Mouse (Mus musculus) testis, postnatal 10 days (tissue): Measurements from ENCODE around the gene Slc26a6.

Experiments used
- DNase-seq: peaks from one replicate; pipeline ENCODE4 v3.0.0; 2021; ENCODE audit warnings: low spot score

The Slc26a6 gene

DNA sequence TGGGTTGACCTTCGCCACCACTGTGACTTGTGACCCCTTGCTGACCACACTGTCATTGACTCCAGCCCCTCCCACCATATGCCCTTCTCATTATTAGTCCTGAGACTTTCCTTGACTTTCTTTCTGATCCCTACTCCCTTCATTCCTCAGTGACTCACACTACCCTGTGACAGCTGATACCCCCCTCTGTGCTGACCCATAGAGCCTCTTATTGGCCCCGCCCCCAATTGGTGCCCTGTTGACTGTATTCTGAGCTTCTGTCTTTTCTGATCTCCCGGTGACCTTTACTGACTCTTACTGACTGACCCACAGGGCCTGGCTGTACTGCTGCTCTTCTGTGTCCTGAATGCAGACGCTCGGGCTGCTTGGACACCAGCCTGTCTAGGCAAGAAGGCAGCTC lies 7.7 kb upstream of the Slc26a6 start:
- DNase-seq, result no peak

DNA sequence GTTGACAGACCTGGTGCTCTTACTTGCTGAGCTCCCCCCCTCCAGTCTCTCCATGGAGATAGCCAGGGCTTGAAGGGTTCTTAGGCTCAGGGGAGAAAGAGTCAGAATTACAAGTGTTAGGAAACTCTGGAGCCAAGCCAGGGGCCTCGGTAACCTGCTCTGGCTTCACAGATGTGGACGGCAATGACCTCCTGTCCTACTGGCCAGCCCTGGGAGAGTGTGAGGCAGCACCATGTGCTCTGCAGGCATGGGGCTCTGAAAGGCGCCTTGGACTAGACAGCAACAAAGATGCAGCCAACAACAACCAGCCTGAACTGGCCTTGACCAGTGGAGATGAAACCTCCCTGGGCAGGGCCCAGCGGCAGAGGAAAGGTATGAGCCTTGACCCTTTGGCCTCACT lies 5.7 kb upstream of the Slc26a6 start:
- no peak for DNase-seq

DNA sequence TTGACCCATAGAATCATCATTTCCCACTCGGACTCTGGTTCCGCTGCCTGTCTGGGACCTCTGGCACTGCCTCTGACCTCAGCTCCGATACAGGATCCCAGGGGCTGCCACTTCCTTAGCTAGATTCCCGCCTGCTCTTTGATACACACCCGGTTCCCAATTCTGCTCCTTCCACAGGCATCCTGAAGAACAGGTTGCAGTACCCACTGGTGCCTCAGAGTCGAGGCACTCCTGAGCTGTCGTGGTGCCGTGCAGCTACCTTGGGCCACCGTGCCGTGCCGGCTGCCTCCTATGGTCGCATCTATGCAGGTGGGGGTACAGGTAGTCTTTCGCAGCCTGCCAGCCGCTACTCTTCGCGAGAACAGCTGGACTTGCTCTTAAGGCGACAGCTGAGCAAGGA lies 4.7 kb upstream of the Slc26a6 start:
- DNase-seq, result no peak

DNA sequence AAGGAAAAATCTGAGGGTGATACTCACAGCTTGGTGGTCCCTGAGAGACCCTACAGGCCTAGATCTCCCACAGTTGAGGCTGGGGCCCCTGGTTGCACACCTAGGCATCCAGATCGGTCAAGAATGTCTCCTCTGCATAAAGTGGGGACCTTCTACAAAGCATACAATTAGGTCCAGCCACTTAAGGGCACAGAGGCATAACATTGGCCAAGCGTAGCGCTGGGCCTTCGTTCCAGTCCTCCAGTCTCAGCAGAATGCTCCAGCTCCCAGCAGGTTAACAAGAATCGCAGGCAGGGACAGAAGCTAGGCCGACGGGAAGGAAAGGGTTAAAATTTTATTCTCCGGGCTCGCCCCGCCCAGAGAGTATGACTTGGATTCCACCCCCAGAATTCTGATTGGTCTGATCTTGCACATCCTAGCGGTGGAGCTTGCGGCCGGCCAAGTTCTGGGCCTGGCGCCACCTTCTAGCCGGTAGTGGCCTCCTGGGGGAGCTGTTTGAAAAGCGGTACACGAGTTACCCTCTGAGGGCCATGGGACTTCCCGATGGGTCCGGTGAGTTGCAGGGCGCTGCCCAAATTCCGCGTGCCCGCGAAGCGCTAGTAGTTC lies 655 bp downstream of the Slc26a6 start:
- DNase-seq, result peak; percentile 89

GRCm38 (mm10) chr9:108854241-108854696 lies 1.2 kb downstream of the Slc26a6 start:
- DNase-seq, result peak; percentile 88

GRCm38 (mm10) chr9:108855335-108855734 lies 2.3 kb downstream of the Slc26a6 start:
- DNase-seq, result no peak

GRCm38 (mm10) chr9:108858792-108859527 lies 5.9 kb downstream of the Slc26a6 start:
- no peak for DNase-seq

GRCm38 (mm10) chr9:108912308-108912707 lies 59.2 kb downstream of the Slc26a6 start:
- DNase-seq, result no peak

DNA sequence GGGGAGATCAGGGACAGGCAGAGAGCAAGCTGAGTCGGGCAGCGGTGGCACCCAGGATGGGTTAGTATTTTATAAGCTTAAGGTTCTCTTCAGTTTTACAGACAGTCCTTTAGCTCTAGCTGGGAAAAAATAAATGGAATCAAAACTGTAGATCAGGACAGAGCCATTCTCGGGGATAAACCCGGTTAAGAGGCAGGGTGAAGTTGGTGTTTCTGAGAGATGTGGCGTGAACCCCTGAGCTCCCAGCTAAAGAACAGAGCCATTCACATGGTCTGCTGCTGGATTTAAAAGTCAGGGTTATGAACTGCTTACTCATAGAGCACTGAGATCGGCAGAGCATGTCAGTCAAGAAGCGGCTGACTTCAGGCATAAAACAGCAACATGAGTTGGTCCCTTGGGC lies 60.1 kb downstream of the Slc26a6 start:
- no peak for DNase-seq

- DNase-seq, result no peak
Observed at GRCm38 (mm10) chr9:108913621-108914020, 60.5 kb downstream of the Slc26a6 start.

GRCm38 (mm10) chr9:108914491-108914890 lies 61.4 kb downstream of the Slc26a6 start, which contains the start of gene Tmem89:
TSS of gene Tmem89 (plus strand) at chr9:108914619.
- no peak for DNase-seq

- no peak for DNase-seq
Observed at GRCm38 (mm10) chr9:108925897-108926296, 72.8 kb downstream of the Slc26a6 start.

- no peak for DNase-seq
Observed at GRCm38 (mm10) chr9:108928424-108928823, 75.3 kb downstream of the Slc26a6 start.

- DNase-seq, result no peak
Observed at GRCm38 (mm10) chr9:108935991-108936390, 82.9 kb downstream of the Slc26a6 start.

GRCm38 (mm10) chr9:108936418-108937364 lies 83.6 kb downstream of the Slc26a6 start, which contains the start of gene Uqcrc1:
TSS of gene Uqcrc1 (plus strand) at chr9:108936633.
- DNase-seq, result peak; percentile 97

DNA sequence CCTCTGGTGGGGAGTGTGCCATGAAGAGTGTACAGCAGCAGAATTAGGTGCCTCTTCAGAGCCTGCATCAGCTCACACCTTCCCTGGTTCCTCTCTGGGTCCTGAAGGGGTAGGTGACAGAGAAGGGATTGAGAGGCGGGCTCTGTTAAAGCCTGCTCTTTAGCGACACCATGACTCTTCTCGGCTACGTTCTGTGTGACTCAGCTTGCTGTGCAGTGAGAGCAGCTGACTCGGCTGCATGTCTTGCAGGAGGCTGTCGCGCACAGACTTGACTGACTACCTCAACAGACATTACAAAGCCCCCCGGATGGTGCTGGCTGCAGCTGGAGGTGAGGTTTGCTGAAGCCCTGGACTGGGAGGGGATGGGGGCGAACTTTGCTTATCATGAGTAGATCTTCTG lies 92.0 kb downstream of the Slc26a6 start:
- peak; percentile 35 for DNase-seq

GRCm38 (mm10) chr9:108945608-108946007 lies 92.5 kb downstream of the Slc26a6 start:
- DNase-seq, result no peak

GRCm38 (mm10) chr9:108949231-108949966 lies 96.3 kb downstream of the Slc26a6 start:
- peak; percentile 67 for DNase-seq

DNA sequence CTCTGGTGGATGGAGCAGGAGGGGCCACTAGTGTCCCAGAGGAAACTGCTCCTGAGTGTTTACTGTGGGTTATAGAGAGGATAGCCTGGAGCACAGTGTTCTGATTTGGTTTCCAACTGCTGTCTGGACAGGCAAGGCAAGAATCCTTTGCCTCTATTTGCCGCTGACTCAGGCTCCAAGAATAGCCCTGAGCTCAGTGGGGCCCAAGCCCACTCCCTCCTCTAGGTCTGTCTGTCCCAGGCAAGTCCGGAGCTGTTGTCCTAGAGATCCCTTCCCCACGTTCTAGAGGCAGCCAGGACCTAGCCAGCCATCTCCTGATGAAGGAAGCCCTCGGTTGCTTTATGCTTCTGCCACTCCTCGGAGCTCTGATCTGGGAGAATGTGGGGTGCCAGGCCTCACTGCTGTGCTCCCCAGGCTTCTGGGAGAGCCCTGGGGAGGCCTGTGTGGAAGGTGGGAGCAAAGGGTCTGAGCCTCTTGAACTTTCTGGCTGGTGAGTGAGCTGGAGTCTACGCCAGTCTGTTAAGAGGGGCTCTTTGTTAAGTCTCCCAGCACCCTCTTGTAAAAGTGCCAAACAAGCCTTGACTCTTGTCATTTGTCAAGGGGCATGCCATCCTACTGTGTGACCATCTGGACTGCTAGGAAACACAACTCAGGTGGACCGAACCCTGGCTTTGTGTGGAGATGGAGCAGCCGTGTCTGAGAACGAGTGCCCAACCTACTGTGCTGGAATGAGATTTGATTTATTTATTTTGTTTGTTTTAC lies 97.1 kb downstream of the Slc26a6 start:
- no peak for DNase-seq

DNA sequence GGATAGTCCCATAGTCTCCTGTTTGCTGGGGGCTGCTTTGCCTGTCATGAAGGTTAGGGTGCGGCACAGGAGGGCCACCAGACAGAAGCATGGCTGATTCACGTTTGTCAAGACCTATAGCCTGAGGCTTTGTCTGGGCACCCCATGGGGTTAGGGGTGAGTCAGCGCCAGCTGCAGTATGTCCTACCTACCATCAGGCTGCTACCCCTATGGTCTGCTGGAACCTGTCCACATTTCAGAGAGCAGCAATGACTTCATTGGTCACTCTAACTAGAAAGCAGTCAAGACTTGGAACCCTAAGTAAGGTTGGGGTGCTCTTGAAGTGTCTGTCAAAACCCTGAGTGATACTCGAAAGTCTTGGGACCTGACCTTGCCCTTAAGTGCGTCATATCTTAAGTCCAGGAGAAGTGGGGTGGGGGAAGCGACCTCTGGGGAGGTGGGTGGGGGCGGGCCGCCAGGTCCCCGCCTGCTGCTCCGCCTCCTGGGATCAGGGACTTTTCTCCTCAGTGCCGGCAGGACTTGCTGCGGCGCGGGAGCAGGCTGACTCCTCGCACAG lies 100.1 kb downstream of the Slc26a6 start, which contains the start of gene Col7a1:
TSS of gene Col7a1 (plus strand) at position 506 of the 556 bp plus-strand sequence.
- DNase-seq, result no peak
